Mouse (Mus musculus) frontal cortex, adult 2 months (tissue): ENCODE measurements around the gene Aldh4a1. TPM values are rescaled to one million over a fixed set of nuclear protein-coding genes. Genes with fewer than 3 reads are reported as not detected.

Experiments used
- DNase-seq, 2 experiments: peaks; one replicate each; pipeline ENCODE4 v3.0.0; 2022; ENCODE audit warnings: low spot score in 1 of 2; ENCODE audit errors: extremely low spot score in 1 of 2
- polyA plus RNA-seq: library from polyadenylated mRNA; depleted of rRNA; stranded (reverse); fragments of >200 nt; gene quantifications from 2 replicates; pipeline ENCODE4 v1.2.3, GENCODE M21; 2012; rRNA removed

The Aldh4a1 gene
- 22.6 and 24.7 TPM in 2 replicates for polyA plus RNA-seq

GRCm38 (mm10) chr4:139622373-139623282, at the start of gene Aldh4a1:
Gene Aldh4a1 (plus strand): TSS chr4:139622866.
- DNase-seq = peak; percentile 93 to 96

GRCm38 (mm10) chr4:139572928-139573512, 49.6 kb upstream of the Aldh4a1 start:
- no peak for DNase-seq

- DNase-seq = peak; percentile 96 to 99
Measured at GRCm38 (mm10) chr4:139574156-139574798, 48.4 kb upstream of the Aldh4a1 start.

- DNase-seq = peak in 1 of 2 experiments; percentile 62
Measured at GRCm38 (mm10) chr4:139574799-139575672, 47.6 kb upstream of the Aldh4a1 start.

- no peak for DNase-seq
Measured at GRCm38 (mm10) chr4:139575673-139576003, 47.0 kb upstream of the Aldh4a1 start.

GRCm38 (mm10) chr4:139576251-139576880, 46.3 kb upstream of the Aldh4a1 start:
- DNase-seq = no peak

- no peak for DNase-seq
Measured at GRCm38 (mm10) chr4:139577006-139577405, 45.7 kb upstream of the Aldh4a1 start.

- DNase-seq = no peak
Measured at GRCm38 (mm10) chr4:139578389-139578788, 44.3 kb upstream of the Aldh4a1 start.

GRCm38 (mm10) chr4:139579003-139579402, 43.7 kb upstream of the Aldh4a1 start:
- no peak for DNase-seq

- DNase-seq = no peak
Measured at GRCm38 (mm10) chr4:139579466-139579865, 43.2 kb upstream of the Aldh4a1 start.

GRCm38 (mm10) chr4:139580663-139581336, 41.9 kb upstream of the Aldh4a1 start:
- DNase-seq = no peak

GRCm38 (mm10) chr4:139581427-139582051, 41.1 kb upstream of the Aldh4a1 start:
- no peak for DNase-seq

- DNase-seq = no peak
Measured at GRCm38 (mm10) chr4:139582346-139582745, 40.3 kb upstream of the Aldh4a1 start.

GRCm38 (mm10) chr4:139582903-139583302, 39.8 kb upstream of the Aldh4a1 start:
- no peak for DNase-seq

- no peak for DNase-seq
Measured at GRCm38 (mm10) chr4:139583629-139584245, 38.9 kb upstream of the Aldh4a1 start.

GRCm38 (mm10) chr4:139584704-139585103, 38.0 kb upstream of the Aldh4a1 start:
- no peak for DNase-seq

- no peak for DNase-seq
Measured at GRCm38 (mm10) chr4:139585713-139586112, 37.0 kb upstream of the Aldh4a1 start.

- no peak for DNase-seq
Measured at GRCm38 (mm10) chr4:139587370-139587769, 35.3 kb upstream of the Aldh4a1 start.

GRCm38 (mm10) chr4:139587773-139588172, 34.9 kb upstream of the Aldh4a1 start:
- DNase-seq = no peak
